Mouse (Mus musculus) megakaryocyte progenitor cell, adult 5-6 weeks (primary cell): ENCODE results near the gene Gadd45b. TPM values are rescaled to one million over a fixed set of nuclear protein-coding genes. Genes with fewer than 3 reads are reported as not detected.
A peak's percentile ranks its signal among the peaks of the same experiment; 100 is the strongest.

Source experiments
- ATAC-seq: replicated peaks from 2 replicates; pipeline ENCODE4 v1.8.0; 2016; ENCODE audit warnings: mild to moderate bottlenecking, moderate TSS enrichment, inconsistent platforms; ENCODE audit not compliant: poor library complexity
- total RNA-seq, 2 experiments: library from RNA; stranded (forward) in 1 of 2; stranded (reverse) in 1 of 2; fragments of 157-497, 149-512 nt in 1 of 2; fragments of 200-1000 nt in 1 of 2; gene quantifications; 2 replicates each; pipeline versions ENCODE4 v1.2.3 to v1.2.4; 2015 to 2017

Gadd45b gene
- total RNA-seq, 2 experiments from 2014 or later = 17.6 to 20.7 TPM

DNA sequence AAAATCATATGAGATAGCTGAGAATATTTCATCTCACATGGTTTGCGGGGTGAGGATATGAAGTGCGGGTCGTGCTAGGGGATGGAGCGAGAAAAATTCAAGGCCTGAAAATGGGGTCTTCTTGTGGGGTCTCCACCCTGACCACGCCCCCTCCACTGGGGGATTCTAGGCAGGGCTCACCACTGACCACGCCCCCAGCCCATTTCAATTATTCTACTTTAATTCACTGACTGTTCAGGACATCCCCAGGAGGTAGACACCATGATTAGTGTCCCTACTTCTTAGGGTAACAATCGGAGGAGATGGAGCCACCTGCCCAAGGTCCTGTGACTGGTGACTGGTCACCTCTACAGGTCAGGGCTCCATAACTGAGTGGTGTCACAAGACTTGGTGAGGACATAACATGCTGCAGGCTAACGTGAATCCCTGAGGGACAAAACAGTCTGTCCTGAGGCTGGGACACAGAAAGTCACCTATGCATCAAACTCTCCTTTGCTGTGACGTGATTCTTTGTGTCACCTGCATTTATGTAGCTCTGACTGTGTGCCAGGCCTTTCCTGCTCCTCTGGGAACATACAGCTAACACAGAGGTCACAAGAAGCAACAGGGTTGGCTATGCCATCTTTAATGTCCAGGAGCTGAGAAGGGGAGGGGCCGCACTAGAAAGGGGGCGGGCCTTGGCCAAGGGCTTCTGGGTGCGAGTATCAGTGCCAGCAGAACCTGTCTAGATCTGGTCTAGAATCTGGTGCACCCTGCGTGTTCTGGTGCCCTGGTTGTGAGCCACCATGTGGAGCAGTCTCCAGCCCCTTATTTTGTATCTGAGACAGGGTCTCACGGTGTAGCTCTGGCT lies 4.5 kb downstream of the Gadd45b start:
- ATAC-seq = no peak

DNA sequence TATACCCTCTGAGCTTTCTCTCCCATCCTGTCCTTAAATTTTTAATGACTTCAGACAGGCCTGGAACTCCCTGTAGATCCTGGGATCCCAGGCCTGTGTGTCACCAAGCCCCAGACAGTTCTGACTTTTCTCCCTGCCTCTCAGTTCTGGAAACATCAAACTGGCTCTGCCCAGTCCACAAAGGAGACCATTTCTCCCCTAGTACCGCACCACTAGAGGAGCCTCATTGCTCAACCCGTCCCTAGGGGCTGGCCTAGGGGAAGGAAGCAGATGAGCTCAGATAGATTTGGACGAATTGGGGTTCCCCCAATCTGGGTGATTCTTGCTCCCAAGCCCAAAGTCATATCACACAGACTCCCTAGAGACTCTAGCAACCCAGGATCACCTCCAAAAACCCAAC lies 5.4 kb downstream of the Gadd45b start:
- 0 out of 2 replicates have a peak, but pooled peaks have one; percentile 24 for ATAC-seq

DNA sequence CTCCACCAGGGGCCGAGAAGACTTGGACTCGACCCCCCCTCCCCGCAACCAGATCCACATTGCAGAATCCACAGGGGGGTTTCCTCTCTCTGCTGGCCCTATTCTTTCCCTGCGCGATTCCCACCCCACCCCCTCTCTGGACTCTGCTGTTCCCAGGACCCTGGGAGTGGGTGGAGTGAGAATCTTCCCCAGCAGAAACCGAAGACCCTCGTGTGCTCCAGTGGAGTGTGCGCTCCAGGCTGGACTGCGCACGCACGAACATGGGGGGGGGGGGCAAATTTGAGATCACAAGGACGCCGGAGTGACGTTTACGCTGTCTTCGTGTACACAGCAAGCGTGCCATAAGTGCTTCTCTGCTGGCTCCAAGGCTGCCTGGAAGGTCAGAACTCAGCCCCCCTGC lies 5.8 kb downstream of the Gadd45b start:
- no peak for ATAC-seq

DNA sequence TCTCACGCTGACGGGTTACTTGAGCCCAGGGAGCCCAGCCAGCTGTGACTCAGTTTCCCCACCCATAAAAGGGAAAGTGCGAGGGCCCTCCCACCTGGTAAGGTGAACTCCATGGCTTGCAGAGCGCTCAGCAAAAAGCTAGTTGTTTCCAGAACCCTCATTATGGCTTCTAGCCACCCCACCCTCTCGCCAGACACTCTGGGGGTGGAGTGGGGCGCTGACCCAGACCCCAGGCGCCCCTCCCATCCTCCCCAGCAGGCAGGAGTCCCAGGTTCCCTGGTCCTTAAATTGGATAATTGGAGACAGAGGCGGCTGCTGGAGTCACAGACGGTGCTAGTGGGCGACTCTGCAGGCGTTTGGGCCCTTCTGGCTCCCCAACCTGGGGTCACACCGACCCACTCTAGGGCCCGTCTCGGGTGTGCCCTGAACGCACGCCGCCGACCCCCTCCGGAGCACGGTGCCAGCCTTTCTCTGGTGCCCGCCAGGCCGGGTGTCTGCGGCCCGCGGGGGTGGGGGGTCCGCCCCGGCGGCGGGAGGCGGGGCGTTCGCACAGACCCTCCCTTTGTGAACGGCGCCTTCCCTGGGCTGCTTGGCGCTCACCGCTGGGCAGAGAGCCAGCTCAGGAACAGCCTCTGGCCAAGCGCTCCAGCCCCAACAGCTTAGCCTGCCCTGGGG lies 6.4 kb downstream of the Gadd45b start:
- no peak for ATAC-seq

DNA sequence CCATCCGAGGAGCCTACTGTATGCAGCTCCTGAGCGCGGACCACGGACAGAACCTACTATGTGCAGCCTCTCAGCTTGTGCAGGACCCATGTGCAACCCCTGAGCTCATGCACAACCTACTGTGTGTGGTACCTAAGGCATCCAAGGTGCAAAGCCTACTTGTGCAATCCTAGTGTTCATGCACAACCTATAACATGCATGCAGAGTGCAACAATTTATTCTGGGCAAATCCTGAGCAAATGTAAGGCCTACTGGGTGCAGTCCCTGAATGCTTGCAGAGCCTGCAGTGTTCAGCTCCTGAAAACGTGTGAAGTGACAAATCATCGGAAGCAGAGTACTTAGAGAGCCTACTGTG lies 6.9 kb downstream of the Gadd45b start:
- ATAC-seq = no peak

DNA sequence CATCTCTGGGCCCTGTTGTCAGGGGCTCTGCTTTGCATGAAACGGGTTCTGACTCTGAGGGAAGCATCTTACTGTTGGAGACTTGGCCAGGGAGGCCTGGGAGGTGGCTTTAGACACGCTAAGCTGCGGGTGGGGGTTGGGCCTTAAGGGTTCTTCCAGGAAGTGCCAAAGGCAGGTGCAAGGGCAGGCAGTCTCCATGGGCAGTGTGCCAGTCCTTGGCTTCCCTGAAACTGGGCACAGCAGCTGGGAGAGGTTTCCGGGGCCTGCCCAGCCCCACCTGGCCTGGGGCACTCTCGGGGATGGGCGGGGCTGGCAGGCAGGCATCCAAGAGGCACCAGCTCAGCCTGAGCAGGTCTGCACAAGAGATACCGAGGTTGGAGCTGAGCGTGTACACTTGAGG lies 7.8 kb downstream of the Gadd45b start:
- ATAC-seq = peak; percentile 17; the same call in 1 of the 2 replicates

DNA sequence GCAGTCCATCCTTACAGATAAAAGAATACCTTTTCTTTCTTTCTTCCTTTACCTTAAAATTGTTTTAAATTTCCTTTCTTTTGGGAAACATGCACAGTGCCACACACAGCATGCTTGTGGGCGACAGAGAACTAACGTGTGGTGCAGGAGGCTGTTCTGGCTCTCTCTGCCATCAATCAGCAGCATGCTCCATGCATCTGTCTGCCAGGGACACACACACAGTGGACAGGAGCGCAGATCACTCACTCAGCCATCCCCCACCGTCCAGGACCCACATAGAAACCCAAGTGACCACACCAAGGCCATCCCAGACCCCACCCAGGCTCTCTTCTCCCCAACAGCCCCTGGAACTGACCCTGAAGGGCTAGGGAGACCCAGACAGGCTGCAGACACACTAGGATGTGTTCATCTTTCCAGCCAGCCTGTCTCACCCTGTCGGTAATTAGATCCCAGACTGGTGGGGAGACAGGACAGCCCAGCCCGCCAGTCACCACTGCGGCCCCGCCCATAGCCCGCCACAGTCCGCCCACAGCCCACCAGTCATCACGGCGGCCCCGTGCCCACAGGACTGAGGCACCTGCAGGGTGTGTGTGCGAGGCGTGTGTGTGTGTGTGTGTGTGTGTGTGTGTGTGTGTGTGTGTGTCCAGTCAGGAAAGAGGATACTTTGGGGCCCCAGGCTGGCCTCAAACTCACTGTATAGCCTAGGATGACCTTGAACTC lies 9.1 kb downstream of the Gadd45b start:
- ATAC-seq = peak; percentile 18; the same call in 1 of the 2 replicates

DNA sequence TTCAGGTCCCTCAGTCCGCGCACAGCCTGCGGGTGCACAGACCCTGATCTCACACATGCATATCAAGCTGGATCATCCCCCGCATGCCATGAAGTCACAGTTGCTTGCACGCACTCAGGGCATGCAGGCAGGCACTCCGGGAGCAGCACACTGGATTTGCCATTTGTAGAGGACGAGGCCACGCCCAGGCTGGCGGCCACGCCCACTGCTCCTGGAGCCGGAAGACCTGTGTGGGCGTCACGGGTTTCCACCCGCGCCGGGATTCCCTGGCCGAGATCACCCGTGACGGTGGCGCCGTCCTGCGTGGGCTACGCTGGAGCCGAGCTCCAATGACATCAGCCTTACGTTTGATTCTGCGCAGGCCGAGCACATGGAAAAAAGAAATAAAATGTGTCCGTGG lies 9.8 kb downstream of the Gadd45b start:
- peak; percentile 67 for ATAC-seq

DNA sequence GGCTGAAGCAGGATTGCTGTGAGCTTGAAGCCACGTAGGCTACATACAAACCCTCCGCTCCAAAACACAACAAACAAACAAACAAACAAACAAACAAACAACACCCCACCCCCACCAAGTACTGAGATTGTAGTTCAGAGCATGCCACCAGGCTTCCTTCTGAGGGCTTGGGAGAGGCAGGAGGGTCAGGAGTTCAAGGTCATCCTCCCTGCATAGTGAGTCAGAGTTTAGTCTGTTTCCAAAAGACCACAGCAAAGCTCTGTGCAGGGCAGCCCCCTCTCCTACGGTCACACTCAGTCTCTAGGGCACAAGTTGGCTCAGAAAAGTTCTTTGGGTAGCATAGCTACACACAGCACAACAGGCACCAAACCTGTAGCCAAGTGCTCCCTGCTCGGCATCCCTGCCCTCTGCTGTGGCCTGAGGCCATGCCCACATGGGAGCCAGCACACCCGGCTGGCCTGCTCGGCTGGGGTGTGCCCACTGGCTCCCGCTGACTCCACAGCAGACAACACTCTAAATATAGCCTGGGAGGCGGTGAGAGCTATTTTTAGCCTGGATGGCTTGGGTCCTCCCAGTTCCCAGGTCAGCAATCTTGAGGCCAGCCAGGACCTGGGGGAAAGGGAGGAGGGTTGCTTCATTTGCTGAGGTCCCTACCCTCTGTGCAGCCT lies 10.6 kb downstream of the Gadd45b start:
- ATAC-seq = peak; percentile 26

DNA sequence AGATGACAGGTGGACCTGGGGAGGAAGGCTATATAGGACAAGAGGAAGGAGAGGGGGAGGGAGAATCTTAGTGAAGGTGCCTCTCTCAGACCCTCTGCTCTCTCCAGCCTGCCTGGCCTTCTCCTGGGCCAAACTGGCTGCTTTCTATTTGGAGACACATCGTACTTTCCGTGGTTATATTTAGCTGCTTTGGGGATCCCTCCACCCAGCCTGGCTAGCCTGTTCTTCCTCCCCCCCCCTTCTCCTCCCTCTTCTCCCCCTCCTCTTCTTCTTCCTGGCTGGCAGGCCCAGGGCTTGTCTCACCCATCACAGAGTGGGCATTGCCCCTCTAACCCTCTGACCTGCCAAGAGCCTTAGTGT lies 11.1 kb downstream of the Gadd45b start:
- ATAC-seq = no peak

DNA sequence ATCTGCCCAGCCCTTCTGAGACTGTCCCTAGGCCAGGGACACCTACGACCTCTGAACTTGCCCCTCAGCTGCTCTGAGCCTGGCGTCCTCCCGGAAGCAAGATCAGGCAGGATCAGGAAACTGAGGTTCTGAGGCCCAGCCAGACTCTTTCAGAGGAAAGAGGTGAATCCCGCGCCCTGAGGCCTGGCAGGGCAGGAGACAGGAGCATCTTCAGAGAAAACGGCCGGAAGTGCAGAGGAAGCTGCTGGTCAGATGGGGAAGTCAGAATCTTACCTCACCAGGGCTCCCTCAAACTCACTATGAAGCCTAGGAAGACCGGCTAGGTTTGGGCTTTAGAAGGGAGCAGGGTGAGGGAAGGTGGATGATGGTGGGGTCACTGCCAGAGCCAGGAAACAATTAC lies 13.0 kb downstream of the Gadd45b start:
- ATAC-seq = peak; percentile 35; the same call in 1 of the 2 replicates

DNA sequence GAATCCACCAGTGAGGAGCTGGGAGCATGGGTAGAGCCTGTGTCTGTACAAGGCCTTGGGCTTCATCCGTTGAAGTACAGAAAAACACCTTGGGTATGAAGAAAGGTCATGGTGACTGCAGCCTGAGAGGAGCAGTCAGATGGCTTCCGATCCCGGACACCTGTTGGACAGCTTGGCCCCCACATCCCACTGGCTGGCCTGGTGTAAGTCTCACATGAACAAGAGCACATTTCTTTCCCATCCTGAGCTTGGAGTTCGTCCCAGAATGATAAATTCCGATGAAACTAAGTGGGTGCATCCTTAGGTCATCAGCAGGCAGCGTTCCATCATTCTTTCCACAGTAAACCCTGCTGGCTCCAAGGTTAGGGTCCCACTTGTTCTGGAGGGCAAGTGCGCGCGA lies 13.8 kb downstream of the Gadd45b start:
- no peak for ATAC-seq

DNA sequence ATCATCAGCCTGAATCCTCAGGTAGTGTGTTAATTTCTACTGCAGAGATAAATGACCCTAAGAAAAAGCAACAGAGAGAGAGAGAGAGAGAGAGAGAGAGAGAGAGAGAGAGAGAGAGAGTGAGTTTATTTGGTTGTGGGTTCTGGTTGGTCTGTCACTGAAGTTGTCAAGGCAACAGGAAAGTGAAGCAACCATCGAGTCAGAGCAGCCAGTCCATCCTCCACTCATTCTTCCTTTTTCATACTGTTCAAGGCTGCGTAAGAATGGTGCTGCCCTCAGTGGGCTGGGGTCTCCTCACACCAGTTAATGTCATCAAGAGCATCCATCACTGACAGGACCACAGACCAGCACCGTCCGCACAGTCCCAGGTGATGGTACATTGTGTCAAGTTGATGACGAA lies 14.4 kb downstream of the Gadd45b start:
- ATAC-seq = no peak

DNA sequence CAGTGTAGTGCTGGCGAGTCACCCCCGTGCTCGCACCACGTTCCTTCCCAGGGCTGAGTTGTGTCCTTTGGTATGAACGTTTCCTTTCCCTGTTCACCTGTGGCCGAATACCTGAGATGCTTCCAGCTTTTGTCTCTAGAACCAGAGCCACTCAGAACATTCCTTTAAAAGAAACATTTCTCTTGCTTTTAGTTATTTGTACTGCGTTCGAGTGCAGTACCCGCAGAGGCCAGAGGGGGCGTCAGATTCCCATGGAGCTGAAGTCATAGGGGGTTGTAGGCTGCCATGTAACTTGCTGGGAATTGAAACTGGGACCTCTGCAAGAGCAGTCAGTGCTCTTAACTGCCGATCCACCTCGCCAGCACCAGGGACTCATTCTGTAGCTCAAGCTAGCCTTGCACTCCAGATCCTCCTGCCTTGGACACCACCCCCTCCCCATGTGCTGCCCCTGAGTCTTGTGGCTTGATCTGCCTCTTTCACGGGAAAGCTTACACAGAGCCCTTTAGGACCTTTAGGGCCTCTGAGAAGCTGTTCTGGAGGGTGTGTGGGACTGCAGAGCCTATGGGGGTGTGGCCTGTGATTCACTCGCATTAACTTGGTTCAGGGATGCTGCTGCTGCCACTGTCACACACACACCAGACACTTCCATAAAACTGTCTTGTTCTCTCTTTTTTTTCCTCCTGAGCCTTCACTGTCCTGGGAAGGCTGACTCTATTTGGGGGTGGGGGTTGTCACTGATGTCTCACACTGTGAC lies 17.0 kb downstream of the Gadd45b start:
- 0 out of 2 replicates have a peak, but pooled peaks have one; percentile 30 for ATAC-seq

DNA sequence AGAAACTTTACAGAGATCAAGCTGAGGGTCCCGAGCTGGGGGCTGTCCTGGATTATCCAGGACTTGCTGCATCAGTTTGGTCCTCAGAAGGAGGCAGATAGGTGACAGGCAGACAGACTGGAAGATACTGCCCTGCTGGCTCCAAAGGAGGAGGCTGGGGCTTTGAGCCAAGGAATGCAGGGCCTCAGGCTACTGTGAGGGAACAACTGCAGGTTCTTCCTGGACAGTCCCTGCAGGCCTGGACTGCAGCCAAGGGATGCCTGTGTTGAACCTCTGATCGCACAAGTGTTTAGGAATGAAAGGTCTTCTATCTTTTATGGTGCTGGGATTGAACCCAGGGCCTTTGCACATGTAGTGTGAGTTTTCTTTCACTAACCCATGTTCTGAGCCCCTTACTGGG lies 17.9 kb downstream of the Gadd45b start:
- ATAC-seq = no peak

DNA sequence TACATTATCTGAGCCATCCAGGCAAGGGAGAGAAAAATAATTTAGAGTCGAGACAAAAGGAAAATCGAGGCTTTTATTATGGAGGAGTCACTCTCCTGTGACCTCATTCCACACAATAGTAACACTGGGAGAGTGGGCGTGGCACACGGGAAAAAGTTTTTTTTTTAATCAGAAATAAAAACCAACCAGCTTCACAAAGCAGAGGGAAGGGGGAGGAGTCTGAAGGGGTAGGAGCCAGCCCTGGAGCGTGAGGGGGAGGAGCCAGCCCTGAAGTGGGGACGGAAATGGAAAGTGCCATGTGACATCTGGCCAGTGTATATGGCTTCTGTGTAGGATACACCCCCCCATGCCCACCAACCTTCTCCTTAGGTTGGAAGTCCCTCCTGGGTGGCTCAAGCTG lies 18.7 kb downstream of the Gadd45b start:
- ATAC-seq = peak; percentile 69

DNA sequence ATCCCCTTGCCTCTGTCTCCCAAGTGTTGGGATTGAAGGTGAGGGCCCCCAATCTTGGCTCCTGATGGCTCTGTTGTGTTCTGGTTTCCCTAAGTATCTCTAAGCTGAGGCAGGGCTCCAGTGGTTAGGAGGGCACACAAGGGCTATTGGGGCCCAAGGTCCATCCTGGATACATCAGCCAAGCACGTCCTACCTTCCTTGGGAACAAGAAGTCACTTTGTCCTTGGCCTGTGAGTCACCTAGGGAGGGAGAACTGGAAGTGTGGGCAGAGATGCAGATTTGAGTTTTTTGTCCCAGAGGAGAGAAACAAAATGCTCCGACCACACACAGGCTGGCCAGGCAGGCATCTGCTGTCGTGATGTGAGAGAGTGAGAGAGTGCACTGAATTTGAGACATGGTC lies 19.2 kb downstream of the Gadd45b start:
- ATAC-seq = no peak

DNA sequence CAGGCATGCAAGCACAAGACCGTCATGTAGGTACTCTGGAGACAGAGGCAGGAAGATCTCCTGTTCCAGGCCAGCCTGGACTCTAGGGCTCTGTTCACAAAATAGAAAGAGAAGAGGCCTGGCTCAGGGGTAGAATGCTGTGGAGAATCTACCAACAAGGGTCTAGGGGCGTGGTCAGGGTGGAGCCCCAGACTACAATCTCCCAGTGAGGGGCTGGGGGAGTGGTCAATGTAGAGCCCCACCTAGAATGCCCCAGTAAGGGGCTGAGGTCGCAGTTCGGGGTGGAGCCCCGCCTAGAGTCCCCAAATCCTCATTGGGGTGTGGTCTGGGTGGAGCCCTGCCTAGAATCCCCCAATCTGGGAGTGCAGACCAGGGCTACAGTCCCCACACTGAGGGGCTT lies 20.4 kb downstream of the Gadd45b start:
- ATAC-seq = no peak

DNA sequence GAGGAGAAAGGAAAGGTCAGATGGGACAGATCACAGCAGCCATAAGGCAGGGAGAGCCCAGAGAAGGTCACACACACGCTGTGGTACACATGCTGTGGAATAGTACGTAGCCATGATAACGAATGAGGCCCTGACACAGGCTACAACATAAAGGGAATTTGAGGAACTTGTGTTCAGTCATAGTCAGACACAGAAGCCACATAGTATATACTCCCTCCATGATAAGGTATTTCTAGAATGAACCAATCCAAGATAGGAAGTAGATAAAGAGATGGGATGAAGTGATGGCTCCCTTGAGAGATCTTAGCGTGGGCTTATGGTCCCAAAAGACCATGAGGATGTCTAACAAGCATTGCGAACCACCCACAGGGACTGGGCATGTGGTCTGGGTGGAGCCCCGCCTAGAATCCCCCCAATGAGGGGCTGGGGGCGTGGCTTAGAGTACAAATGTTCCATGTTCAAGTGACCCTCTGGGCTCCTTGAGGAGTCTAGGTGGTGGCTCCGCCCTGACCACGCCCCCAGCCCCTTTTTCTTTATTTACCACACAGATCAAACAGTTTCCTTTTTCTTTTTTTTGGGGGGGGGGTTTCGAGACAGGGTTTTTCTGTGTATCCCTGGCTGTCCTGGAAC lies 22.0 kb downstream of the Gadd45b start:
- ATAC-seq = no peak

DNA sequence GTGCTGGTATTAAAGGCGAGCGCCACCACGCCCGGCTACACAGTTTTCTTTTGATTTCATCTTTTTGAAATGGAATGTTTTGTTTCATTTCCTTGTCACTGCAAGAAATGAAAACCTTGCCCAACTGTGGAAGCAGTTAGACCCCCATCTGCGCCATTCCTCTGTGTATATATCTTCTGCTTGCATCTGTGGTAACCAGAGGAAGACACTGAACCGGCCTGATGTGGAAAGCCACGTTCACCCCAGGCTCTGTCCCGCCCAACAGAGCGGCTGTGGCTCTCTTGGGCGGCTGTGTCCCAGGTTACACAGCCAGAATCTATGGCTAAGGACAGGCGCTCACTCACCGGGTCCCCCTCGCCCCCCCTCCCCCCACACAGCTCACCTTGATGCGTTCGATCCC lies 22.6 kb downstream of the Gadd45b start:
- ATAC-seq = peak; percentile 54
